Mouse (Mus musculus): ENCODE data around the gene Otop2. TPM values are rescaled to one million over a fixed set of nuclear protein-coding genes. Genes with fewer than 3 reads are reported as not detected.

Otop2 gene
- total RNA-seq, 4 experiments from 2014 or later, result 0.91 to 3.2 (median 1.5) TPM

DNA sequence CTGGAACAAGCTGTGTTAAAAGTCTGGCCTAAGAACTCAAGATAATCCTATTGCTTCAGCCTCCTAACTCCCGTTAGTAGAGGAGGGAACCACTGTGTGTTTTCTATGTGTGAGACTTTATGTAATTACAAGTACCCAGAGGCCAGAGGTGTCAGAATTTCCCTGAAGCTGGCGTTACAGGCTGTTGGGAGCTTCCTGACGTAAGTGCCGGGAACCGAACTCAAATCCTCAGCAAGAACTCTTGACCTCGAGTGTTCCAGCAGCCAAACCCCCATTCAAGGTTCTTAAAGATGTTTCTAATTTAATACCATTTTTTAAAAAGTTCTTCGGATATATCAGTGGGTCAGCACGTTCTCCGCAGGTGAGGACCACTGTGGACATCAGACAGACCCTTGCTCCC, 74.3 kb downstream of the Otop2 start:
- no peak for DNase-seq (ENCODE audit: low spot score in 2 of 2)

Other genes starting within 250 kb of the Otop2 start
- gene Cd300e, start 245.0 kb upstream of the Otop2 start, total RNA-seq (2022), result under 1 TPM; 0.16 to 0.74 (median 0.44) TPM
- gene Rab37, start 215.7 kb upstream of the Otop2 start, total RNA-seq (2022), result 1 to 10 TPM; 3.3 to 6.1 (median 4.8) TPM
- 1 to 10 TPM in 2 of 4 experiments, under 1 TPM in 2; 0.30 to 2.6 (median 0.83) TPM for gene Cd300lf, start 173.2 kb upstream of the Otop2 start, total RNA-seq (2022)
- 10 to 100 TPM; 63.4 to 73.8 (median 67.8) TPM for gene Slc9a3r1, start 143.8 kb upstream of the Otop2 start, total RNA-seq (2022)
- 10 to 100 TPM; 14.0 to 24.5 (median 16.9) TPM for gene Tmem104, start 119.7 kb upstream of the Otop2 start, total RNA-seq (2022)
- 10 to 100 TPM; 27.0 to 33.4 (median 29.6) TPM for gene Nat9, start 119.3 kb upstream of the Otop2 start, total RNA-seq (2022)
- 10 to 100 TPM; 32.4 to 37.5 (median 36.3) TPM for gene Grin2c, start 39.9 kb upstream of the Otop2 start, total RNA-seq (2022)
- 10 to 100 TPM; 15.1 to 20.1 (median 17.5) TPM for gene Fdxr, start 30.1 kb upstream of the Otop2 start, total RNA-seq (2022)
- gene Fads6, start 9.5 kb upstream of the Otop2 start, total RNA-seq (2022), result 10 to 100 TPM; 18.4 to 21.9 (median 20.2) TPM
- under 1 TPM; 0.46 to 0.78 (median 0.59) TPM for gene Ush1g, start 14.9 kb downstream of the Otop2 start, total RNA-seq (2022)
- gene Otop3, start 27.6 kb downstream of the Otop2 start, total RNA-seq (2022), result under 1 TPM in 1 of 4 experiments, not detected in 3; 0.26 TPM
- gene Hid1, start 60.6 kb downstream of the Otop2 start, total RNA-seq (2022), result 100 to 1,000 TPM; 103 to 118 (median 107) TPM
- 10 to 100 TPM; 26.1 to 27.7 (median 26.9) TPM for gene Cdr2l, start 74.8 kb downstream of the Otop2 start, total RNA-seq (2022)
- gene Mrpl58, start 96.6 kb downstream of the Otop2 start, total RNA-seq (2022), result 100 to 1,000 TPM; 118 to 125 (median 120) TPM
- 100 to 1,000 TPM; 439 to 484 (median 473) TPM for gene Atp5h, start 112.8 kb downstream of the Otop2 start, total RNA-seq (2022)
- 10 to 100 TPM; 63.2 to 74.5 (median 72.3) TPM for gene Kctd2, start 113.0 kb downstream of the Otop2 start, total RNA-seq (2022)
- under 1 TPM in 2 of 4 experiments, not detected in 2; 0.16 to 0.30 TPM for gene Trim80, start 133.4 kb downstream of the Otop2 start, total RNA-seq (2022)
- not detected for gene Slc16a5, start 155.3 kb downstream of the Otop2 start, total RNA-seq (2022)
- gene Armc7, start 168.5 kb downstream of the Otop2 start, total RNA-seq (2022), result 10 to 100 TPM; 11.6 to 15.1 (median 13.4) TPM
- gene Nt5c, start 184.7 kb downstream of the Otop2 start, total RNA-seq (2022), result 10 to 100 TPM; 58.4 to 66.1 (median 61.0) TPM
- 100 to 1,000 TPM; 125 to 152 (median 137) TPM for gene Jpt1, start 207.2 kb downstream of the Otop2 start, total RNA-seq (2022)
- 100 to 1,000 TPM; 262 to 316 (median 290) TPM for gene Sumo2, start 229.1 kb downstream of the Otop2 start, total RNA-seq (2022)